Mouse (Mus musculus) thymus, postnatal 4 days (tissue): ENCODE measurements at regions not wholly inside any gene's neighbourhood (a gene's known extent, or its start where the extent isn't known, plus 50 kb on each side); places are given as distances from the start of the nearest gene placed in this dataset.

ENCODE experiments used
- DNase-seq: peaks from one replicate; pipeline ENCODE4 v3.0.0; 2021

- no peak for DNase-seq
Measured at GRCm38 (mm10) chr14:101382838-101383237, 182.7 kb upstream of the Prr30 start.

DNA sequence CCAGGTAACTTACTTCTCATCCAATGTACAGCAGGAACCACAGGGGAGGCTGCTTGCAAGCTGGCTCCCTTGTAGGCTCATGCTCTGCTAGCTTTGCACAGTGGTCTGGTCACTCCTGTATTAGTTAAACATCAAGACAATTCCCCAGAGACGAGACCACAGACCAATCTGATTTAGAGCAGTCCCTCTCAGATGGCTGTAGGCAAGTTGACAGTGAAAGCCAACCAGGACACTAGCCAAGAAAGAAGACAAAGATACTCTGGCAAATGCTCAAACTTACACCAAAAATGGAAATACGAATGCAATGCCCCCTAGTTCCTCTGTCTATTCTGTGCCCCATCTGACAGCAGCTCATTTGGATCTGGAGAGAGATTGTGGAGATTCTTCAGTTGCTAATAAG lies 181.8 kb upstream of the Prr30 start:
- no peak for DNase-seq

DNA sequence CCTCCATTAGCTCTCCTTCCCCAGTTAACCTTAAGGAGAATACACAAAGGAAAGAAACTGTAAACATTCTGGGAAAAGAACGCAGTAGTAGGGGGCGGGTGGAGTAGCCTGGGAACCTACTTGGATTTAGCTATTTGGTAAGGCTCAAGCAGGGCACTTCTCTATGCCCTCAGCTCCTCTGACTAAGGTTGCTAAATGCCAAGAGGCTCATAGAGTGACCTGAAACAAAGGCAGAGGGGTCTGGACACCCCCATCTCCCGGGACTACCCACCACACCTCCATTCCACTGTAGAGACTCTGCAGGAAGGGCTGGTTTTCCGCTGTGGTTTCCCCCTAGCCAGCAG lies 179.5 kb upstream of the Prr30 start:
- no peak for DNase-seq

DNA sequence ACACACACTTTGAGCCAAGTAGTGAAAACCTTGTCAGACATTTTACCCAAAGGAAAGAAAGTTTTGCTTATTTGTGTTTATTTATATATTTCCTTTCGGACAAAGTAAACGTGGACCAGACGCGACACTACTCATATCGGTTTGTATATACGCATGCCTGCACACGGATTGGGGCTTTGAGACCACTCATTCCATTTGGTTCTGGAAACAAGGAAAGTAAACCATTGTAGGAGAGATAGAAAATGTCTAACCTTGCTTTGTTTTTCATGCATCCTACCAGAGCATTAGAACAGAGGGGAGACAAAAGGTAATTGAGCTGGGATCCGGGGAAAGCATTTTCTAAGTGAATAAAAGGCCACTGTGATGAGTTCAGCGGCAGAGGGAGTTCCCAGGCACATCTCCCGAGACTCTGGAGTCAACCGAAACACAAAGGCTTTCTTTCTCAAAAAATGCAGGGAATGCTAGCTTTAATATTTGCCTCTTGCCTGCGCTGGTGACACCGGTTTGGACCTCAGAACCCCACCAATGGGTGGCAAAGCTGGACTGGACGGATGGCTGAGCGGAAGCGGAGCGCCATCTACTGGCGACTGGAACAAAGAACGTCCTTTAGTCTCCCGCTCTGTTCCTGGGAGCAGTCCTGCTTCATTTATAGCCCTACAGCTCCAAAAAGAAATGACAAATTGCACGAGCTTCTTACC lies 179.0 kb upstream of the Prr30 start:
- peak; percentile 65 for DNase-seq

DNA sequence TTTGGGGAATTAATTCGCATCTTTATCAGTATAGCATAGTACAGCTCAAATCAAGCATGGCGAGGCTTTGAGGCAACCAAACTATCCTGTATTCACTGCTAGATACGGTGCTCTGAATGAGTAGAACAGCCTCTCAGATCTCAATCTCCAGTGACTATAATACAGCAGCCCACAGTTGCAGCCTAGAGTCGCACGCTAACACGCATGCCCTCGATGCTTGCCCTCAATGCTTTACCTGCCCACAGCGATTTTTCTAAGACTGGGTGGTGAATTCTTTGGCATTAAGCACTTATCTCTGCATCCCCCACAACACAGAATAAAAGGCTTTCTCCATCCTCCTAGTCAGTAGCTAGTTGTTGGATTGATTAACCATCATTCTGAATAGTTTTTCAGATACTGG lies 178.4 kb upstream of the Prr30 start:
- no peak for DNase-seq

GRCm38 (mm10) chr14:101376690-101377089 lies 176.6 kb upstream of the Prr30 start:
- DNase-seq, result no peak

DNA sequence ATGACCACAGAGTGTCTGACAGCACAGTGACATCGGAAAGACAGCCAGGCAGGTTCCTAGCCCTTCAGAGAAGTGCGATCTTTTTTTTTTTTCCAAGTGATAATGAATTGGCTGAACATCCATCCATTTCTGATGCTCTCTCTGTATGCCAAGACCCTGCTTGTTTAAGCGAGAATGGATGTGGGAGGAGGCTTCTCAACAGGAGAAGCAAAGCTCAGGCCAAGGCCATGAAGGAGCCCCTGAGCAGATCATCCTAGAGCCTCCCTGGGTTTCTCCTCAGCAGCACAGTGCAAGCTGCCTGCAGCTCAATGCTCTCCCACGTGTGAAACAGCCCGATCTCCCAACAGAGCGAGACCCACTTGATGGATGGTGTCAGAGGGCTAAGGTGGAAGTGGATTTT lies 175.7 kb upstream of the Prr30 start:
- DNase-seq, result no peak

- DNase-seq, result no peak
Measured at GRCm38 (mm10) chr14:101373864-101374263, 173.7 kb upstream of the Prr30 start.

GRCm38 (mm10) chr14:101359860-101360259 lies 159.7 kb upstream of the Prr30 start:
- DNase-seq, result no peak

GRCm38 (mm10) chr14:101353009-101353378 lies 152.9 kb upstream of the Prr30 start:
- DNase-seq, result no peak

GRCm38 (mm10) chr14:101352046-101353008 lies 152.2 kb upstream of the Prr30 start:
- DNase-seq, result no peak

GRCm38 (mm10) chr14:101340331-101340730 lies 140.2 kb upstream of the Prr30 start:
- DNase-seq, result no peak

DNA sequence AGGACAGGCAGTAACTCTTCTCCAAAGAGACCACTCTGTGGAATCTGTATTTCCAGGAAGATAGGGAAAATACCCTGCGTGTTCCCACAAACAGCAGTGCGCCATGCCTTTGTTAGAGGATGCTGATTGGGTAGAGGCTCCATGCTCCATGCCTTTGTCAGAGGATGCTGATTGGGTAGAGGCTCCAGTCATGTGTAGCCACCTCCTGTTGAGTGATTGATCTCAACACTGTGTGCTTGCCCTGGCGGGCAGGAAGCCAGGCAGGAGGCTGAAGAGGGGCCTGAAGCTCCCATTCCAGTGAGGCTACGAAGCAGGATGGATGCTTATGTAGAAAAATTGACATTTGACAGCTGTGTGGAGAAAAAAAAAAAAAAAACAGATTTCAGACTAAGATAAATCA lies 131.9 kb upstream of the Prr30 start:
- no peak for DNase-seq

- no peak for DNase-seq
Measured at GRCm38 (mm10) chr14:101327421-101327820, 127.3 kb upstream of the Prr30 start.

- no peak for DNase-seq
Measured at GRCm38 (mm10) chr14:101326477-101326941, 126.4 kb upstream of the Prr30 start.

GRCm38 (mm10) chr14:101323361-101323760 lies 123.2 kb upstream of the Prr30 start:
- DNase-seq, result no peak

DNA sequence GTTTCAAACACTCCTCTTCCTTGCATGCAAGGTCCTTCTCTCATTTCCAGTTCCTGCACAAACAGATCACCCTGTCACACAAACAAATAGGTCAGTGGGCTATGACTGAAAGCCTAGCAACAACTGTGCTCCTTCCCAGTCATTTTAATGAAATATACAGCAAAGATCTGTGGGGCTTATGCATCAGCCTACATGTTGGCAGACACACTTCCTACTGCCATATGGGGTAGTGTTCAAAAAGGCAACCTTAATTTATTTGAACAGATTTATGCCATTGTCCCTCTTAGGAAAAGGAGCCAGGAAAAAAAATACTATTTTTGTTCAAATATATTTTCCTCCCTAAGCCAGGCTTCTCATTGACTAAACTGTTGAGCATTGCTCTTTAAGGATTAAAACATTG lies 107.8 kb upstream of the Prr30 start:
- no peak for DNase-seq

DNA sequence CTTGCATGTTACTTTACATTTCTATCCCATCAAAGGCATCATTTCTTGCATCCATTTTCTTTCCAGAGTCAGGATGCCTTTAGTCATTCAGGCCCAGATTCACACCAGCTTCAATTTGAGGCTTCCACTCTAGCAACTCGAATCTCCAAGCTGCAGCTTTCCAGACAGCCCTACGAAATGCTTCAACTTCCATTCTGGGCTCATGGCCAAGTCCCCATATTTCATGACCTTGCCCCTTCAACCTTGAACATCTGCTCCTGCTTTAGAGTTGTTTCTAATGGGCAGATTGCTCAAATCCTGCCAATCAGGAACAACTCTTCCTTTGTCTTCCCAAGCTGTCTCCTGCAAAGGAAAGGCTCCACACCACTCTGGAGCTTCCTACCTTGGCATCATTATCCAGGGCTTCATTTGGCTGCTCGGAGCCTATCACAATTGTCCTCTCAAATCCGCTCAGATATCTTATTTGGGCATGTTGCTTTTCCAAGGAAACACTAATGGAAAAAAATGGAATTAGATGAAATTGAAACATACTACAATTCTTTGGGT lies 104.4 kb upstream of the Prr30 start:
- no peak for DNase-seq

GRCm38 (mm10) chr14:101297841-101298240 lies 97.7 kb upstream of the Prr30 start:
- DNase-seq, result no peak

- DNase-seq, result no peak
Measured at GRCm38 (mm10) chr14:101294693-101295092, 94.6 kb upstream of the Prr30 start.

GRCm38 (mm10) chr14:101287755-101288154 lies 87.6 kb upstream of the Prr30 start:
- DNase-seq, result no peak

GRCm38 (mm10) chr14:101269048-101269789 lies 69.1 kb upstream of the Prr30 start:
- DNase-seq, result no peak

- no peak for DNase-seq
Measured at GRCm38 (mm10) chr14:101267536-101267935, 67.4 kb upstream of the Prr30 start.
